Mouse (Mus musculus) heart, embryonic 14.5 days (tissue): ENCODE measurements around the gene Gm9745. TPM values are rescaled to one million over a fixed set of nuclear protein-coding genes. Genes with fewer than 3 reads are reported as not detected.
A peak's percentile ranks its signal among the peaks of the same experiment; 100 is the strongest.
"Not testable (repeated sequence)": the region's sequence is repeated elsewhere in the genome, so short reads cannot be mapped to it uniquely, and the experiment has no call there.

ENCODE experiments used
- ATAC-seq: fragments of 200-750 bp; cut with Nextera tagmentation; 2 replicates; pipeline ENCODE4 v1.8.0; 2017; ENCODE audit warnings: low read depth, moderate TSS enrichment; ENCODE audit not compliant: insufficient number of reproducible peaks, insufficient read depth, low FRiP score
- H3K27ac ChIP-seq, 2 experiments: fragments of 200-500 bp in 1 of 2; fragments of 300-500 bp in 1 of 2; sonication (generic) in 1 of 2; replicated peaks in 1 of 2; 2 replicates each; pipeline ENCODE4 v1.5.1; 2012 to 2014; ENCODE audit warnings: low read depth in 2 of 2, low read length in 2 of 2, control low read depth in 1 of 2, mild to moderate bottlenecking in 1 of 2, mixed read lengths in 1 of 2; ENCODE audit not compliant: control insufficient read depth in 1 of 2, insufficient read depth in 1 of 2
- H3K27me3 ChIP-seq: fragments of 300-500 bp; sonication (generic); 2 replicates; pipeline ENCODE4 v1.6.1; 2014; ENCODE audit warnings: mild to moderate bottlenecking, low read length, control low read depth; ENCODE audit not compliant: control insufficient read depth, insufficient read depth
- H3K36me3 ChIP-seq: fragments of 300-500 bp; sonication (generic); 2 replicates; pipeline ENCODE4 v1.6.1; 2014; ENCODE audit warnings: mild to moderate bottlenecking, control low read depth, low read length, mixed read lengths; ENCODE audit not compliant: control insufficient read depth, insufficient read depth
- H3K4me1 ChIP-seq, 2 experiments: fragments of 200-500 bp in 1 of 2; fragments of 300-500 bp in 1 of 2; sonication (generic) in 1 of 2; 2 replicates each; pipeline ENCODE4 v1.6.1; 2012 to 2014; ENCODE audit warnings: low read length in 2 of 2, control low read depth in 1 of 2, mixed read lengths in 1 of 2; ENCODE audit not compliant: control insufficient read depth in 2 of 2, insufficient read depth in 2 of 2
- H3K4me2 ChIP-seq: fragments of 300-500 bp; sonication (generic); 2 replicates; pipeline ENCODE4 v1.6.1; 2014; ENCODE audit warnings: mild to moderate bottlenecking, low read length
- H3K4me3 ChIP-seq, 2 experiments: fragments of 200-500 bp in 1 of 2; fragments of 300-500 bp in 1 of 2; sonication (generic) in 1 of 2; 2 replicates each; pipeline ENCODE4 v1.5.1; 2012 to 2014; ENCODE audit warnings: low read length in 2 of 2, mild to moderate bottlenecking in 2 of 2, control low read depth in 1 of 2, low read depth in 1 of 2, moderate library complexity in 1 of 2; ENCODE audit not compliant: control insufficient read depth in 1 of 2, insufficient read depth in 1 of 2
- H3K9ac ChIP-seq: fragments of 300-500 bp; sonication (generic); 2 replicates; pipeline ENCODE4 v1.6.1; 2014; ENCODE audit warnings: mild to moderate bottlenecking, low read length
- H3K9me3 ChIP-seq: fragments of 300-500 bp; sonication (generic); 2 replicates; pipeline ENCODE4 v1.6.1; 2016; ENCODE audit warnings: low read length, control low read depth; ENCODE audit not compliant: control insufficient read depth
- WGBS: fragments of 180-500 bp; shearing (Covaris S2); extraction: QIAGEN DNeasy Blood & Tissue Kit; methylation state at CpG from one replicate; pipeline ENCODE4 v1.1.7; 2014; 5-methylcytosine and 5-hydroxymethylcytosine counted together
- polyA plus RNA-seq: library from polyadenylated mRNA; unstranded; fragments of >200 nt; fragmentation: Nextera tagmentation; extraction: Ambion mirVana; gene quantifications from 2 replicates; pipeline ENCODE4 v1.2.1, GENCODE M21; 2014

Gm9745 gene
- polyA plus RNA-seq = not detected in 2 replicates

- not testable (repeated sequence) for H3K4me3 ChIP-seq, H3K9ac ChIP-seq, H3K4me1 ChIP-seq, H3K4me2 ChIP-seq, H3K9me3 ChIP-seq, ATAC-seq, H3K27me3 ChIP-seq, H3K27ac ChIP-seq, H3K36me3 ChIP-seq
These were observed at the start of gene Gm9745 for GRCm38 (mm10) chr13:8948131-8948530. Gm9745 (minus strand) TSS chr13:8948231.

GRCm38 (mm10) chr13:8997221-8997620 is 49.2 kb upstream of the Gm9745 start:
- not testable (repeated sequence) for ATAC-seq, H3K27ac ChIP-seq, H3K9ac ChIP-seq, H3K4me3 ChIP-seq, H3K27me3 ChIP-seq, H3K36me3 ChIP-seq, H3K4me2 ChIP-seq, H3K9me3 ChIP-seq
- H3K4me1 ChIP-seq = peaks cover 4 to 15% of the 10 kb centered on the region in 2 experiments
- 90% methylated on average over 5 of the region's 5 CpGs for WGBS

- H3K4me1 ChIP-seq = peaks cover 4 to 15% of the 10 kb centered on the region in 2 experiments
- no peaks in the 10 kb centered on the region for H3K9me3 ChIP-seq
- peak within 1 kb of the TSS; percentile 87 for H3K9ac ChIP-seq
- H3K36me3 ChIP-seq = peaks cover 10% of the 10 kb centered on the region
- ATAC-seq = peak; percentile 96
- peak within 1 kb of the TSS; percentile 73 to 77 for H3K4me3 ChIP-seq
- WGBS = 1% methylated on average over 51 of the region's 51 CpGs
- peak within 1 kb of the TSS; percentile 88 for H3K27ac ChIP-seq
- peak within 1 kb of the TSS; percentile 81 for H3K4me2 ChIP-seq
- H3K27me3 ChIP-seq = no peaks in the 10 kb centered on the region
These were observed 48.2 kb upstream of the Gm9745 start, which contains the start of gene Gtpbp4 for GRCm38 (mm10) chr13:8995990-8996786. Gtpbp4 (minus strand) TSS chr13:8996083.

GRCm38 (mm10) chr13:8995159-8995989 is 47.3 kb upstream of the Gm9745 start:
- H3K4me1 ChIP-seq = peaks cover 4 to 15% of the 10 kb centered on the region in 2 experiments
- ATAC-seq = peak; percentile 63

GRCm38 (mm10) chr13:8992231-8992630 is 44.2 kb upstream of the Gm9745 start:
- Histone ChIP-seq H3K27me3 (no peaks in the 10 kb centered on the region), H3K4me1 (peaks cover 4 to 15% of the 10 kb centered on the region in 2 experiments), H3K27ac (no peak overlapping the region), H3K36me3 (peaks cover 50% of the 10 kb centered on the region), H3K9ac (no peak overlapping the region), H3K9me3 (no peaks in the 10 kb centered on the region), H3K4me3 (no peak overlapping the region), H3K4me2 (no peak overlapping the region)
- 91% methylated on average over 6 of the region's 6 CpGs for WGBS
- no peak for ATAC-seq

More at GRCm38 (mm10) chr13:8995159-8995989, 47.3 kb upstream of the Gm9745 start:
- peak overlapping the region; percentile 73 to 77 for H3K4me3 ChIP-seq
- peak overlapping the region; percentile 87 for H3K9ac ChIP-seq
- H3K27me3 ChIP-seq = no peaks in the 10 kb centered on the region
- peak overlapping the region; percentile 57 to 71 for H3K27ac ChIP-seq
- peak overlapping the region; percentile 81 for H3K4me2 ChIP-seq
- WGBS = 2% methylated on average over 33 of the region's 33 CpGs
- H3K36me3 ChIP-seq = peaks cover 18% of the 10 kb centered on the region
- H3K9me3 ChIP-seq = no peaks in the 10 kb centered on the region

GRCm38 (mm10) chr13:8972972-8973371 is 24.9 kb upstream of the Gm9745 start:
- Histone ChIP-seq H3K4me1 (no peaks in the 10 kb centered on the region), H3K9ac (no peak overlapping the region), H3K27me3 (no peaks in the 10 kb centered on the region), H3K9me3 (no peaks in the 10 kb centered on the region), H3K36me3 (peaks cover 96% of the 10 kb centered on the region), H3K27ac (no peak overlapping the region), H3K4me2 (no peak overlapping the region), H3K4me3 (no peak overlapping the region)
- 90% methylated on average over 3 of the region's 3 CpGs for WGBS
- no peak for ATAC-seq

GRCm38 (mm10) chr13:8972369-8972768 is 24.3 kb upstream of the Gm9745 start:
- ATAC-seq = no peak
- Histone ChIP-seq H3K4me3 (no peak overlapping the region), H3K4me2 (no peak overlapping the region), H3K4me1 (no peaks in the 10 kb centered on the region), H3K9me3 (no peaks in the 10 kb centered on the region), H3K36me3 (peaks cover 94% of the 10 kb centered on the region), H3K9ac (no peak overlapping the region), H3K27ac (no peak overlapping the region), H3K27me3 (no peaks in the 10 kb centered on the region)
